Mouse (Mus musculus): ENCODE data around the gene 2310039H08Rik. TPM values are rescaled to one million over a fixed set of nuclear protein-coding genes. Genes with fewer than 3 reads are reported as not detected.

2310039H08Rik gene
- polyA plus RNA-seq, 1 experiment, result 65.3 TPM

GRCm38 (mm10) chr17:46734055-46734454 lies 38.4 kb upstream of the 2310039H08Rik start:
- 91% methylated on average over 3 of the region's 3 CpGs for WGBS
- DNase-seq, result no peak
- TF ChIP-seq POLR2A (IDR thresholded peaks at IDR 0.05; ENCODE audit: borderline replicate concordance, extremely low read depth, low read depth, low read length) (no peak), CTCF (IDR thresholded peaks at IDR 0.05; ENCODE audit: insufficient read depth, low read length) (no peak)
- H3K4me3 ChIP-seq (replicated peaks; ENCODE audit: extremely low read depth, low read depth, low read length), result no peak overlapping the region
- H3K4me1 ChIP-seq (ENCODE audit: control insufficient read depth, insufficient read depth, low read length), result no peaks in the 10 kb centered on the region

- no peak for DNase-seq
- TF ChIP-seq POLR2A (IDR thresholded peaks at IDR 0.05; ENCODE audit: borderline replicate concordance, extremely low read depth, low read depth, low read length) (no peak), CTCF (IDR thresholded peaks at IDR 0.05; ENCODE audit: insufficient read depth, low read length) (no peak)
- Histone ChIP-seq H3K4me3 (replicated peaks; ENCODE audit: extremely low read depth, low read depth, low read length) (no peak overlapping the region), H3K4me1 (ENCODE audit: control insufficient read depth, insufficient read depth, low read length) (no peaks in the 10 kb centered on the region)
- 91% methylated on average over 7 of the region's 7 CpGs for WGBS
These were observed 37.1 kb upstream of the 2310039H08Rik start for GRCm38 (mm10) chr17:46735287-46735686.

DNA sequence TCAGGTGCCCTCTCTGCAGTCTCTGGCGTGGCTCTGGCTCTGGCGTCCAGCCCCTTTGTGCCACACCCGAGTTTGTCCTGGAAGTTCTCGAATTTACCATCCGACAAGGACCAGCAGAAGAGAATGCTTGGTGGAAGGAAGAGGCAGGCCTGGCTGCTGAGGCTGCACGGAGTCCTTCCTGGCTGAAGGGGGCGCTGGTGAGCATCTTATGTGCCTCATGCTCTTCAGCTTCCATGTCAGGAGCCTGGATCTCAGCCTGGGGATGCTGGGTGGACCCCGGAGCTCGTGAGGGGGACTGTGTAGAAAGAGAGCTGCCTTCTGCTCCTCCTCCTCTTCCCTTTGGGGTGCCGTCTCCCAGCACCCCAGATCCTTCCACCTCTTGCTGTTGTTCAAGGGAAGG lies 36.3 kb upstream of the 2310039H08Rik start:
- H3K4me3 ChIP-seq (replicated peaks; ENCODE audit: extremely low read depth, low read depth, low read length), result no peak overlapping the region
- WGBS, result 65% methylated on average over 10 of the region's 10 CpGs
- DNase-seq, result peak; percentile 35
- TF ChIP-seq POLR2A (IDR thresholded peaks at IDR 0.05; ENCODE audit: borderline replicate concordance, extremely low read depth, low read depth, low read length) (no peak), CTCF (IDR thresholded peaks at IDR 0.05; ENCODE audit: insufficient read depth, low read length) (peak; percentile 46)
- no peaks in the 10 kb centered on the region for H3K4me1 ChIP-seq (ENCODE audit: control insufficient read depth, insufficient read depth, low read length)

DNA sequence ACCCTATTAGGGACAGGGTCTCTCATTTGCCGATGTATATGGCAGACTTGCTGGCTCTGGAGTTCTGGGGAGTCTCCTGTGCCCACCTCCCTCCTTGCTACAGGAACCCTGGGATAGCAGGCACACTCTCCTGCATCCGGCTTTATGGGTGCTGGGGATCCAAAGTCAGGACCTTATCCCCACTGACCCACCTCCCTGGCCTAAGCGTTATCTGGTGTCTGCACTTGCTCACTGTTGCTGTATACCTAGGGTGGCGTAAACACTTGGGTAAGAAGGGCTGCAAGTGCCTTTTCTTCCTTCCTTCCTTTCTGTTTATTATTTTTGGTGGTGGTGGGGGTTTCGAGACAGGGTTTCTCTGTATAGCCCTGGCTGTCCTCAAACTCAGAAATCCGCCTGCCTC lies 31.1 kb upstream of the 2310039H08Rik start:
- Histone ChIP-seq H3K4me1 (ENCODE audit: control insufficient read depth, insufficient read depth, low read length) (no peaks in the 10 kb centered on the region), H3K4me3 (replicated peaks; ENCODE audit: extremely low read depth, low read depth, low read length) (no peak overlapping the region)
- TF ChIP-seq POLR2A (IDR thresholded peaks at IDR 0.05; ENCODE audit: borderline replicate concordance, extremely low read depth, low read depth, low read length) (no peak), CTCF (IDR thresholded peaks at IDR 0.05; ENCODE audit: insufficient read depth, low read length) (no peak)
- 80% methylated on average over 6 of the region's 6 CpGs for WGBS
- no peak for DNase-seq

DNA sequence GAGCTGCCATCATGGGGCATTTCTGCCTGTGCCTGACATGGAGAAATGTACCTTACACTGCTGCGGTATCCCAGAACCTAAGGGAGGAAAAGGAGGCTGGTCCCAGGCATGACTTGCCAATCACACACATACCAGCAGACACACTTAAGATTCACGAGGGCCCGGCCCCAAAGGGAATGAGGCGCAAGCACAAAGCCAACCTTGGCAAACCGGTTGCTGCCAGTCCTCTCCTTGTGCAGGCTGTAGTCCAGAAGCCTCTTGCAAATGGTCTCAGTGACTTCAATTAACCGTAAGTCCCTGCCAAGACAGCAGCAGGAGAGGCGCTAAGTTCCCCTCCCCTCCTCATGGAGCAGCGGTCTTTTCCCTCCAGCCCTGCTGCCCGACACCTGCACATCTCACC lies 29.4 kb upstream of the 2310039H08Rik start:
- DNase-seq, result peak; percentile 43
- 75% methylated on average over 9 of the region's 9 CpGs for WGBS
- Histone ChIP-seq H3K4me3 (replicated peaks; ENCODE audit: extremely low read depth, low read depth, low read length) (no peak overlapping the region), H3K4me1 (ENCODE audit: control insufficient read depth, insufficient read depth, low read length) (no peaks in the 10 kb centered on the region)
- no peak for TF ChIP-seq CTCF (IDR thresholded peaks at IDR 0.05; ENCODE audit: insufficient read depth, low read length)
- TF ChIP-seq POLR2A (IDR thresholded peaks at IDR 0.05; ENCODE audit: borderline replicate concordance, extremely low read depth, low read depth, low read length), result no peak

- TF ChIP-seq POLR2A (IDR thresholded peaks at IDR 0.05; ENCODE audit: borderline replicate concordance, extremely low read depth, low read depth, low read length), result no peak
- no peaks in the 10 kb centered on the region for H3K4me1 ChIP-seq (ENCODE audit: control insufficient read depth, insufficient read depth, low read length)
- no peak overlapping the region for H3K4me3 ChIP-seq (replicated peaks; ENCODE audit: extremely low read depth, low read depth, low read length)
- 91% methylated on average over 2 of the region's 2 CpGs for WGBS
- DNase-seq, result no peak
These were observed 26.9 kb upstream of the 2310039H08Rik start for GRCm38 (mm10) chr17:46745506-46745905.

GRCm38 (mm10) chr17:46747234-46747633 lies 25.2 kb upstream of the 2310039H08Rik start:
- TF ChIP-seq POLR2A (IDR thresholded peaks at IDR 0.05; ENCODE audit: borderline replicate concordance, extremely low read depth, low read depth, low read length) (no peak), CTCF (IDR thresholded peaks at IDR 0.05; ENCODE audit: insufficient read depth, low read length) (no peak)
- DNase-seq, result no peak
- Histone ChIP-seq H3K4me3 (replicated peaks; ENCODE audit: extremely low read depth, low read depth, low read length) (no peak overlapping the region), H3K4me1 (ENCODE audit: control insufficient read depth, insufficient read depth, low read length) (no peaks in the 10 kb centered on the region)
- WGBS, result 72% methylated on average over 8 of the region's 8 CpGs

GRCm38 (mm10) chr17:46747806-46748205 lies 24.6 kb upstream of the 2310039H08Rik start:
- WGBS, result 82% methylated on average over 2 of the region's 2 CpGs
- TF ChIP-seq POLR2A (IDR thresholded peaks at IDR 0.05; ENCODE audit: borderline replicate concordance, extremely low read depth, low read depth, low read length), result no peak
- no peak for TF ChIP-seq CTCF (IDR thresholded peaks at IDR 0.05; ENCODE audit: insufficient read depth, low read length)
- Histone ChIP-seq H3K4me3 (replicated peaks; ENCODE audit: extremely low read depth, low read depth, low read length) (no peak overlapping the region), H3K4me1 (ENCODE audit: control insufficient read depth, insufficient read depth, low read length) (no peaks in the 10 kb centered on the region)
- no peak for DNase-seq

- WGBS, result 85% methylated on average over 5 of the region's 5 CpGs
- no peak overlapping the region for H3K4me3 ChIP-seq (replicated peaks; ENCODE audit: extremely low read depth, low read depth, low read length)
- no peaks in the 10 kb centered on the region for H3K4me1 ChIP-seq (ENCODE audit: control insufficient read depth, insufficient read depth, low read length)
- no peak for DNase-seq
- TF ChIP-seq CTCF (IDR thresholded peaks at IDR 0.05; ENCODE audit: insufficient read depth, low read length), result no peak
These were observed 23.2 kb upstream of the 2310039H08Rik start for GRCm38 (mm10) chr17:46749282-46749681.

- Histone ChIP-seq H3K4me1 (ENCODE audit: control insufficient read depth, insufficient read depth, low read length) (no peaks in the 10 kb centered on the region), H3K4me3 (replicated peaks; ENCODE audit: extremely low read depth, low read depth, low read length) (no peak overlapping the region)
- DNase-seq, result no peak
- TF ChIP-seq POLR2A (IDR thresholded peaks at IDR 0.05; ENCODE audit: borderline replicate concordance, extremely low read depth, low read depth, low read length) (no peak), CTCF (IDR thresholded peaks at IDR 0.05; ENCODE audit: insufficient read depth, low read length) (no peak)
- WGBS, result 89% methylated on average over 4 of the region's 4 CpGs
These were observed 21.9 kb upstream of the 2310039H08Rik start for GRCm38 (mm10) chr17:46750580-46750979.
